Mouse (Mus musculus) lung, postnatal 36 days (tissue): ENCODE measurements around the gene Ubqln5.

ENCODE experiments used
- DNase-seq: peaks from one replicate; pipeline ENCODE4 v3.0.0; 2022; ENCODE audit warnings: mixed read lengths

Gene Ubqln5

GRCm38 (mm10) chr7:104129726-104130125, at the start of gene Ubqln5:
Gene Ubqln5, minus strand, starts transcription at chr7:104129826.
- DNase-seq = no peak

GRCm38 (mm10) chr7:104179074-104179473, 49.4 kb upstream of the Ubqln5 start:
- no peak for DNase-seq

GRCm38 (mm10) chr7:104178422-104179054, 48.9 kb upstream of the Ubqln5 start:
- no peak for DNase-seq

GRCm38 (mm10) chr7:104175085-104175484, 45.5 kb upstream of the Ubqln5 start:
- no peak for DNase-seq

- DNase-seq = no peak
Measured at GRCm38 (mm10) chr7:104169634-104170204, 40.1 kb upstream of the Ubqln5 start.

GRCm38 (mm10) chr7:104167105-104167504, 37.5 kb upstream of the Ubqln5 start:
- no peak for DNase-seq

- DNase-seq = no peak
Measured at GRCm38 (mm10) chr7:104150456-104150855, 20.8 kb upstream of the Ubqln5 start, which contains the start of gene Ubqlnl. Gene Ubqlnl, minus strand, starts transcription at chr7:104150556.

- no peak for DNase-seq
Measured at GRCm38 (mm10) chr7:104143179-104143578, 13.6 kb upstream of the Ubqln5 start, which contains the start of gene Ubqln3. Gene Ubqln3, minus strand, starts transcription at chr7:104143279.

- no peak for DNase-seq
Measured at GRCm38 (mm10) chr7:104137305-104137704, 7.7 kb upstream of the Ubqln5 start, which contains the start of gene Olfr643. Gene Olfr643, minus strand, starts transcription at chr7:104137405.

- DNase-seq = no peak
Measured at GRCm38 (mm10) chr7:104104757-104104972, 25.0 kb downstream of the Ubqln5 start, which contains the start of gene Olfr646. Gene Olfr646, plus strand, starts transcription at chr7:104104873.

GRCm38 (mm10) chr7:104103913-104104756, 25.5 kb downstream of the Ubqln5 start:
- no peak for DNase-seq

- DNase-seq = no peak
Measured at GRCm38 (mm10) chr7:104085365-104085764, 44.3 kb downstream of the Ubqln5 start, which contains the start of gene Olfr645. Gene Olfr645, minus strand, starts transcription at chr7:104085465.
